Mouse (Mus musculus) liver, embryonic 12.5 days (tissue): ENCODE measurements at regions not wholly inside any gene's neighbourhood (a gene's known extent, or its start where the extent isn't known, plus 50 kb on each side); places are given as distances from the start of the nearest gene placed in this dataset.

Experiments
- ATAC-seq: fragments of 200-750 bp; cut with Nextera tagmentation; 2 replicates; pipeline ENCODE4 v1.8.0; 2017; ENCODE audit warnings: moderate number of reproducible peaks, mild to moderate bottlenecking, moderate library complexity
- H3K27ac ChIP-seq: fragments of 300-500 bp; sonication (generic); 2 replicates; pipeline ENCODE4 v1.5.1; 2016; ENCODE audit warnings: mild to moderate bottlenecking
- H3K27me3 ChIP-seq: fragments of 300-500 bp; sonication (generic); replicated peaks from 2 replicates; pipeline ENCODE4 v1.6.1; 2016; ENCODE audit warnings: mild to moderate bottlenecking, moderate library complexity
- H3K36me3 ChIP-seq: fragments of 300-500 bp; sonication (generic); 2 replicates; pipeline ENCODE4 v1.6.1; 2016; ENCODE audit warnings: mild to moderate bottlenecking, moderate library complexity
- H3K4me1 ChIP-seq: fragments of 300-500 bp; sonication (generic); 2 replicates; pipeline ENCODE4 v1.6.1; 2016
- H3K4me2 ChIP-seq: fragments of 300-500 bp; sonication (generic); 2 replicates; pipeline ENCODE4 v1.6.1; 2016; ENCODE audit warnings: mild to moderate bottlenecking, moderate library complexity
- H3K4me3 ChIP-seq: fragments of 300-500 bp; sonication (generic); 2 replicates; pipeline ENCODE4 v1.5.1; 2016; ENCODE audit warnings: mild to moderate bottlenecking, moderate library complexity
- H3K9ac ChIP-seq: fragments of 300-500 bp; sonication (generic); 2 replicates; pipeline ENCODE4 v1.6.1; 2016; ENCODE audit warnings: mild to moderate bottlenecking, moderate library complexity
- H3K9me3 ChIP-seq: fragments of 300-500 bp; sonication (generic); replicated peaks from 2 replicates; pipeline ENCODE4 v1.6.1; 2016; ENCODE audit warnings: mild to moderate bottlenecking, moderate library complexity
- WGBS: fragments of 180-500 bp; shearing (Covaris S2); methylation state at CpG from one replicate; pipeline ENCODE4 v1.1.7; 2016; ENCODE audit not compliant: insufficient replicate concordance; 5-methylcytosine and 5-hydroxymethylcytosine counted together

DNA sequence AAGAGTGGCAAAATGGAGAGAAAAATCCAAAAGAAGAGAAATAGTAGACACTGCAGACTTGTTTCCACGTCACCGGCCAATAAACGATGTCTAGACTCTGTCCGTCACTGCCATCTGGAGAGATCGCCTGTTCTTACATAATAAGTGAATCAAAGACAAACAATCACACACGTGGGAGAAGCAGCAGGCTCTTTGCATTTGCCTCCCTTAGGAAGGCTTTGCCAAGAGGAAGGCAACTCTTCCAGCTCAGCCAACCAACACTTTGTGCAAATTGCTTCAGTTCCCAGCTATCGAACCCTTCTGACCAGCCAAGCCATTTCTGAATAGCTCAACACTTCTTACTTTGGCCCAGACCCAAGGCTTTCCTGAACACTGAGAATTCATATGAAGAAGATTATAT is 432.8 kb downstream of the 1700129C05Rik start:
- Histone ChIP-seq H3K27me3 (no peaks in the 10 kb centered on the region), H3K4me2 (no peak overlapping the region), H3K36me3 (no peaks in the 10 kb centered on the region), H3K4me1 (no peaks in the 10 kb centered on the region), H3K4me3 (no peak overlapping the region), H3K9me3 (no peaks in the 10 kb centered on the region), H3K27ac (no peak overlapping the region), H3K9ac (no peak overlapping the region)
- no peak for ATAC-seq
- 71% methylated on average over 7 of the region's 7 CpGs for WGBS

DNA sequence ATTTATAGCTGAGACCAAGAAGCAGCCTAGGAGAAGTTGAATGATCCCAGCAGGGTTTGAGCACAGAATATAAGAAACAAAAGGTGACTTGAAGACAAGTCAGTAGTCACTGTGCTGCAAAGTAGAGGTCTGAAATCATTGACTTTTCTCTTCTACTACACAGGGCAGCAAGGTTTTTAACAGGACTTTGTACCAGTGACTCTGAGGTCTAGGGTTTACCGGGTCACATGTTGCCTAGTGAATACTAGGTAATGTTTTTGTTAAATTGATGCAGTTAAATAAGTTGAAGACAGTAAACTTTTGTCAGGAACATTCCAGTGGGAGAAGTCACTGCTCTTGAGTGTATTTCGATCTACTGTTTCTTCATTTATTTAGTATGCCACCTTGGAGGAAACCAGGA is 433.4 kb downstream of the 1700129C05Rik start:
- 75% methylated on average over 2 of the region's 2 CpGs for WGBS

DNA sequence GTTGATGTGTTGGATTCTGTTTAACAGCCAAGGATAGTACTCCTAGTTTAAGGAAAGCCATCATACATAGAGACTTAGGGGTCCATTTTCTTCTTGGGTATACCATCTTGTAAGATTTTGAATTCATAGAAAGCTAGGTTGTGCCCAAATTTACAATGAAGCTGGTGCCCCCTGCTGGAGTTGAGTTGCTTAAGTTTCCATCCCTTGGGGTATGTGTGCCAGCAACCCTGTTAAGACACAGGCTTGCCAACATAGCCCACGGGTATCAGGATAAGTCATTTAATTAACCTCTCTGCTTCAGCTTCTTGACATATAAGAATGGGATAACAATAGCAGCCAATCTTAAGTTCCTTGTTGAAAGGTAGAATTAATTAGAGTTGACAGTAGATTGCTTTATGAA is 440.9 kb downstream of the 1700129C05Rik start:
- Histone ChIP-seq H3K27me3 (no peaks in the 10 kb centered on the region), H3K4me1 (no peaks in the 10 kb centered on the region), H3K36me3 (no peaks in the 10 kb centered on the region), H3K9me3 (no peaks in the 10 kb centered on the region), H3K4me3 (no peak overlapping the region), H3K4me2 (no peak overlapping the region), H3K9ac (no peak overlapping the region), H3K27ac (no peak overlapping the region)
- ATAC-seq, result no peak
- WGBS, result 27% methylated on average over 1 of the region's 1 CpGs

More for the DNA sequence above, 433.4 kb downstream of the 1700129C05Rik start:
- no peaks in the 10 kb centered on the region for H3K4me1 ChIP-seq
- no peak overlapping the region for H3K4me3 ChIP-seq
- ATAC-seq, result no peak
- H3K9me3 ChIP-seq, result no peaks in the 10 kb centered on the region
- H3K27me3 ChIP-seq, result no peaks in the 10 kb centered on the region
- H3K36me3 ChIP-seq, result no peaks in the 10 kb centered on the region
- no peak overlapping the region for H3K27ac ChIP-seq
- no peak overlapping the region for H3K4me2 ChIP-seq
- no peak overlapping the region for H3K9ac ChIP-seq

GRCm38 (mm10) chr14:58691129-58691828 is 451.4 kb downstream of the 1700129C05Rik start:
- Histone ChIP-seq H3K27me3 (no peaks in the 10 kb centered on the region), H3K4me1 (no peaks in the 10 kb centered on the region), H3K9ac (no peak overlapping the region), H3K4me3 (no peak overlapping the region), H3K9me3 (no peaks in the 10 kb centered on the region), H3K27ac (no peak overlapping the region), H3K36me3 (no peaks in the 10 kb centered on the region), H3K4me2 (no peak overlapping the region)
- WGBS, result 75% methylated on average over 9 of the region's 9 CpGs
- ATAC-seq, result no peak

GRCm38 (mm10) chr14:58687814-58688213 is 454.9 kb downstream of the 1700129C05Rik start:
- H3K36me3 ChIP-seq, result no peaks in the 10 kb centered on the region
- no peak for ATAC-seq
- H3K27me3 ChIP-seq, result no peaks in the 10 kb centered on the region
- WGBS, result 71% methylated on average over 4 of the region's 4 CpGs
- no peaks in the 10 kb centered on the region for H3K9me3 ChIP-seq
- H3K27ac ChIP-seq, result no peak overlapping the region
- H3K4me1 ChIP-seq, result no peaks in the 10 kb centered on the region
- no peak overlapping the region for H3K4me2 ChIP-seq
- H3K9ac ChIP-seq, result no peak overlapping the region
- H3K4me3 ChIP-seq, result no peak overlapping the region

GRCm38 (mm10) chr14:58678781-58679180 is 463.9 kb downstream of the 1700129C05Rik start:
- H3K4me3 ChIP-seq, result no peak overlapping the region
- WGBS, result 66% methylated on average over 6 of the region's 6 CpGs
- no peaks in the 10 kb centered on the region for H3K9me3 ChIP-seq
- no peak for ATAC-seq
- no peak overlapping the region for H3K9ac ChIP-seq
- no peaks in the 10 kb centered on the region for H3K27me3 ChIP-seq
- no peaks in the 10 kb centered on the region for H3K4me1 ChIP-seq
- no peak overlapping the region for H3K4me2 ChIP-seq
- no peaks in the 10 kb centered on the region for H3K36me3 ChIP-seq
- H3K27ac ChIP-seq, result no peak overlapping the region

DNA sequence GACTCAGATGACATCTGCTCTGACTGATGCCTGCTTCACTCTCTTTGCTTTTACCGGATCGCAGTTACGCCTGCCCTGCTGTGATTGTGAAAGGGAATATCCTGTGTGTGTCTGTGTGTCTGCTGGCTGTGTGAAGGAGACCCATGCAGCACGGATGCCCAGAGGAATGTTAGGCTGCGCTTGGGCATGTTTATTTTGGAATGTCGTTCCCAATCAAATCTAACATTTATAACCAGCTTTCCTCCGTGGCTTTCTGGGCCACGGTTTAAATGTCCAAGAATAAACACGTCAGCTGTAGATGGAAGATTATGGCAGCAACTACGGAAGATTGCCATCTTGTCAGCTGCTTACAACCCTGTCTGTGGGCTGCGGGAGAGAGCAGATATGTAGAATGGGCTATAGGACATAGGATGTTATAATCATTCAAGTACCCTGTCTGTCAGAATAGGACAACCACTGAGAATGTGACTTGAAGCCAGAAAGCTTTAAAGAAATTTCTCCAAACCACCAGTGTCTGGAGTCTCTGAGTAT is 464.5 kb downstream of the 1700129C05Rik start:
- Histone ChIP-seq H3K4me1 (no peaks in the 10 kb centered on the region), H3K4me2 (no peak overlapping the region), H3K9me3 (no peaks in the 10 kb centered on the region), H3K36me3 (no peaks in the 10 kb centered on the region), H3K4me3 (no peak overlapping the region), H3K9ac (no peak overlapping the region), H3K27ac (no peak overlapping the region), H3K27me3 (no peaks in the 10 kb centered on the region)
- no peak for ATAC-seq
- 51% methylated on average over 11 of the region's 11 CpGs for WGBS

GRCm38 (mm10) chr14:58675146-58675545 is 467.5 kb downstream of the 1700129C05Rik start:
- no peak for ATAC-seq

DNA sequence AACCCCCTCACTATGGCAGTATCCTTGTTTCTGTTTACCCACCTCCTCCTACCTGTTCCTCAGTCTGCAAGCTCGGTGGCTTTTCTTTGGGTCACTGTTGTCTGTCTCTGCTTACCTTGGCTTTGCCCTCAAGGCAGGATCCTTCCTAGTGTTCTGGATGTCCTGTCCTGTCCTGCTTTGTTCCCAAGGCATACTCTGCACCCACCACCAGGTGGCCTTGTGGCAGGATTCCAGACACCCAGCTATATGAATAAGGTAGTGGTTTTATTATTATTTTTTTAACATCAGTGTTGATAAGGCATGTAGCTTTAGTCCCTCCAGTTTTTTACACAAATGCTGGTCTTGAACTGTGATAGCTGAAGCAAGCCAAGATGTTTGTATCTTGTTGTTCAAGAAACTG is 478.7 kb downstream of the 1700129C05Rik start:
- H3K9ac ChIP-seq, result no peak overlapping the region
- WGBS, result 8% methylated on average over 1 of the region's 1 CpGs
- H3K9me3 ChIP-seq, result no peaks in the 10 kb centered on the region
- H3K4me2 ChIP-seq, result no peak overlapping the region
- H3K4me1 ChIP-seq, result no peaks in the 10 kb centered on the region
- H3K27me3 ChIP-seq, result no peaks in the 10 kb centered on the region
- H3K4me3 ChIP-seq, result no peak overlapping the region
- ATAC-seq, result no peak
- H3K36me3 ChIP-seq, result no peaks in the 10 kb centered on the region
- H3K27ac ChIP-seq, result no peak overlapping the region

More at GRCm38 (mm10) chr14:58675146-58675545, 467.5 kb downstream of the 1700129C05Rik start:
- no peak overlapping the region for H3K9ac ChIP-seq
- no peak overlapping the region for H3K4me3 ChIP-seq
- no peaks in the 10 kb centered on the region for H3K36me3 ChIP-seq
- WGBS, result 61% methylated on average over 3 of the region's 3 CpGs
- no peaks in the 10 kb centered on the region for H3K4me1 ChIP-seq
- H3K9me3 ChIP-seq, result no peaks in the 10 kb centered on the region
- no peaks in the 10 kb centered on the region for H3K27me3 ChIP-seq
- H3K27ac ChIP-seq, result no peak overlapping the region
- no peak overlapping the region for H3K4me2 ChIP-seq

DNA sequence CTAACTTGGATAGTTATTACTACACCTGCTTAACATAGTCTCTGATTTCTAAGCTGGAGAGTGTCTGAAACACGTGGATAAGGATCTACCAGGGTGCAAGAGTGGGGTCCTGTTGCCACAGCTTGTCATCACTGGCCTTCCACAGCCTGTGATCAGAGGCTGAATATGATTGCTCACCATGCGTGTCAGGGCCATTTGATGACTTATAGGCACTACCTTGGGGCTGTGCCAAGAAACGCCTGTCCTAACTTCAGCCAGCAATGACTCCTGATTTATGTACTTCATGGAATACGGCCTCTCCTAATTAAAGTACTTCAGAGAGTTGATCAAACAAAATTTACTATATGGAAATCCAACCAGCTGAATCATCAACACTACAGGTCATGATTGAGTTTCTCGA is 480.1 kb downstream of the 1700129C05Rik start:
- no peaks in the 10 kb centered on the region for H3K36me3 ChIP-seq
- no peak overlapping the region for H3K4me2 ChIP-seq
- WGBS, result 56% methylated on average over 5 of the region's 5 CpGs
- H3K9me3 ChIP-seq, result no peaks in the 10 kb centered on the region
- no peak overlapping the region for H3K4me3 ChIP-seq
- no peak overlapping the region for H3K27ac ChIP-seq
- H3K9ac ChIP-seq, result no peak overlapping the region
- no peak for ATAC-seq
- no peaks in the 10 kb centered on the region for H3K27me3 ChIP-seq
- H3K4me1 ChIP-seq, result no peaks in the 10 kb centered on the region

- Histone ChIP-seq H3K4me1 (no peaks in the 10 kb centered on the region), H3K27me3 (no peaks in the 10 kb centered on the region), H3K9me3 (no peaks in the 10 kb centered on the region), H3K27ac (no peak overlapping the region), H3K9ac (no peak overlapping the region), H3K4me3 (no peak overlapping the region), H3K4me2 (no peak overlapping the region), H3K36me3 (no peaks in the 10 kb centered on the region)
- ATAC-seq, result no peak
- 48% methylated on average over 3 of the region's 3 CpGs for WGBS
Observed at GRCm38 (mm10) chr14:58661416-58661815, 481.3 kb downstream of the 1700129C05Rik start.

GRCm38 (mm10) chr14:58657263-58657662 is 485.4 kb downstream of the 1700129C05Rik start:
- Histone ChIP-seq H3K4me2 (no peak overlapping the region), H3K4me1 (no peaks in the 10 kb centered on the region), H3K27me3 (no peaks in the 10 kb centered on the region), H3K9ac (no peak overlapping the region), H3K36me3 (no peaks in the 10 kb centered on the region), H3K27ac (no peak overlapping the region), H3K9me3 (no peaks in the 10 kb centered on the region), H3K4me3 (no peak overlapping the region)
- ATAC-seq, result no peak
- 44% methylated on average over 2 of the region's 2 CpGs for WGBS

DNA sequence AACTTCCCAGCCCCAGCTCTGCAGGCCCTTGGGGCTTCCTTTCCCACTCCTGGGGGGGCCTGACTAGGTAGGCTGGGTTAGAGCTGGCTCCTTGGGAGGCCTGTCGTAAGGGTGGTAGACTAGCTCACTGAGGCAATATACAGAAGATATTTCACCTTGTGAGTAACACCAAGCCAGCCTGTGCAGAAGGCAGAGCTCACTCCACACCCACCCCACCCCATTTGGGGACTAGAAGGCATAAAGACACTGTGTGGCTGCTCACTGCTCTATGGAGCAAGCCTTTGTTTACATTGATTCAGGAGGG is 485.8 kb downstream of the 1700129C05Rik start:
- H3K9me3 ChIP-seq, result no peaks in the 10 kb centered on the region
- no peak overlapping the region for H3K27ac ChIP-seq
- no peak overlapping the region for H3K4me3 ChIP-seq
- H3K9ac ChIP-seq, result no peak overlapping the region
- H3K4me2 ChIP-seq, result no peak overlapping the region
- no peaks in the 10 kb centered on the region for H3K36me3 ChIP-seq
- H3K27me3 ChIP-seq, result no peaks in the 10 kb centered on the region
- no peaks in the 10 kb centered on the region for H3K4me1 ChIP-seq
- no peak for ATAC-seq
- 23% methylated on average over 1 of the region's 1 CpGs for WGBS
